ENCODE assay signal across 18 mouse cellular contexts in the genomic region with DNA sequence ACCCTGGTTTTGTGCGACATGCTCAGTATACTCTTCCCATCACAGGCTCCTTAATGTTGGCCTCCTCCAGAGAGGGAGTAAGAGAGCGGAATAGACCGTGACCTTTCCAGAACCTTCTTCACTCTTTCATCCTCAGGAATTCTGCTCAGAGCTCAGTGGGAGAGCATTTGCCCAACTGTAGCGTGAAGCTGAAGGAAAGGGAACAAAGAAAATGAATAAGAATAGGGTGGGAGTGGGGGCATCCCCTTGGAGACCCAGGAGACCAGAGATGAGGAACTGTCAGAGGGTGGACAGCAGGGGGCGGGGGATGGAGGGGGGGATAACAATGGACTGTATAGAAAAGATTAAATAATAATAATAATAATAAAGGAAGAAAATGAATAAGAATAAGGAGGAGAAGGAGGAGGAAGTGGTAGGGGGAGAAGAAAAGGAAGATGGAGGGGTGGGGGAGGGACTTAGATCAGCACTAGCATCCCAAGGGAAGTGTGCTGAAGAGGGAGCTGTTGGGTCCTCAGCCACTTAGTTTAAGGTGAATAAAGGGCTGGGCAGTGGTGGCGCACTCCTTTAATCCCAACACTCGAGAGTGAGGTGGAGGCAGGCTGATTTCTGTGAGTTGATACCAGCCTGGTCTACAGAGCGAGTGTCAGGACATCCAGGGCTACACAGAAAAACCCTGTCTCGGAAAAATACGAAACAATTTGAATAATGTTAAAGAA. TPM values are rescaled to one million over a fixed set of nuclear protein-coding genes. Genes with fewer than 3 reads are reported as not detected.
DNase-seq lines count a peak whose midpoint lies in the region; ATAC-seq and TF ChIP-seq lines count a peak whose summit lies in the region.
"Had no signal": no experiment of that assay in that cellular context is flagged by ENCODE, and none has a peak within 500 bp of the region (broad histone marks: within the 10 kb centered on the region; RNA-seq: fewer than 3 reads in every experiment).

No protein-coding gene starts in this region.

- no peaks in the 10 kb centered on the region for H3K9me3 ChIP-seq in heart, embryonic 10.5 days
- no peaks in the 10 kb centered on the region for H3K9me3 ChIP-seq in limb, embryonic 13.5 days
- H3K9me3 ChIP-seq in limb, embryonic 10.5 days (replicated peaks), result no peaks in the 10 kb centered on the region
- H3K9me3 ChIP-seq in E14TG2a.4 (ENCODE audit: low read length), result peaks cover 32% of the 10 kb centered on the region
- H3K9me3 ChIP-seq: liver, embryonic 13.5 days had no signal

- H3K4me3 ChIP-seq in heart, embryonic 10.5 days, result no peak overlapping the region
- no peak overlapping the region for H3K4me3 ChIP-seq in limb, embryonic 13.5 days
- no peak overlapping the region for H3K4me3 ChIP-seq in limb, embryonic 10.5 days
- H3K4me3 ChIP-seq in E14TG2a.4 (replicated peaks; ENCODE audit: low read length), result peak overlapping the region; percentile 68
- H3K4me3 ChIP-seq: erythroblast, embryonic 14.5 days; gastrocnemius, adult 2 months; heart, adult 2 months; liver, embryonic 13.5 days; megakaryocyte, embryonic 14.5 days had no signal

- 51% methylated on average over 10 of the region's 10 CpGs for WGBS in heart, embryonic 10.5 days
- whole genome bisulfite sequencing in limb, embryonic 13.5 days, result 69% methylated on average over 10 of the region's 10 CpGs
- 60% methylated on average over 10 of the region's 10 CpGs for WGBS in limb, embryonic 10.5 days

- H3K4me2 ChIP-seq in limb, embryonic 13.5 days (replicated peaks), result 0 out of 2 replicates have a peak overlapping the region, but pooled peaks have one; percentile 9
- H3K4me2 ChIP-seq: liver, embryonic 13.5 days had no signal

- H3K9ac ChIP-seq in limb, embryonic 13.5 days, result no peak overlapping the region
- H3K9ac ChIP-seq: liver, embryonic 13.5 days had no signal

- peaks cover 25% of the 10 kb centered on the region for H3K4me1 ChIP-seq in heart, embryonic 10.5 days
- peaks cover 16% of the 10 kb centered on the region for H3K4me1 ChIP-seq in limb, embryonic 13.5 days
- H3K4me1 ChIP-seq in limb, embryonic 10.5 days, result peaks cover 9% of the 10 kb centered on the region; the same call in 1 of the 2 replicates
- peaks cover 46% of the 10 kb centered on the region for H3K4me1 ChIP-seq in E14TG2a.4 (replicated peaks; ENCODE audit: low read depth, low read length)
- H3K4me1 ChIP-seq: liver, embryonic 13.5 days had no signal

- no peaks in the 10 kb centered on the region for H3K36me3 ChIP-seq in heart, embryonic 10.5 days
- H3K36me3 ChIP-seq in limb, embryonic 13.5 days, result no peaks in the 10 kb centered on the region
- H3K36me3 ChIP-seq in limb, embryonic 10.5 days, result no peaks in the 10 kb centered on the region
- 0 out of 2 replicates have a peak, but pooled peaks cover 4% of the 10 kb centered on the region for H3K36me3 ChIP-seq in E14TG2a.4 (ENCODE audit: insufficient read depth, low read length)
- H3K36me3 ChIP-seq: liver, embryonic 13.5 days had no signal

- intact Hi-C loops in heart, postnatal 25 days (cut with DNase I), result no loop called here

- no peak for ATAC-seq in limb, embryonic 13.5 days (ENCODE audit: low FRiP score, low read depth)

- no peaks in the 10 kb centered on the region for H3K27me3 ChIP-seq in heart, embryonic 10.5 days (ENCODE audit: insufficient read depth, poor library complexity, severe bottlenecking)
- H3K27me3 ChIP-seq in limb, embryonic 13.5 days, result no peaks in the 10 kb centered on the region
- H3K27me3 ChIP-seq in limb, embryonic 10.5 days (ENCODE audit: low read depth, poor library complexity, severe bottlenecking), result no peaks in the 10 kb centered on the region
- no peaks in the 10 kb centered on the region for H3K27me3 ChIP-seq in E14TG2a.4 (ENCODE audit: insufficient read depth, low read length)
- H3K27me3 ChIP-seq: liver, embryonic 13.5 days had no signal

- H3K27ac ChIP-seq in heart, embryonic 10.5 days, result no peak overlapping the region
- no peak overlapping the region for H3K27ac ChIP-seq in limb, embryonic 13.5 days
- no peak overlapping the region for H3K27ac ChIP-seq in limb, embryonic 10.5 days
- H3K27ac ChIP-seq: gastrocnemius, adult 2 months; heart, adult 2 months; liver, embryonic 13.5 days had no signal

- TF ChIP-seq CTCF in E14TG2a.4 (conservative IDR thresholded peaks at IDR 0.05; ENCODE audit: low read length), result no peak

- peak; percentile 1 for DNase-seq in heart, embryonic 10.5 days (ENCODE audit: low spot score)
- no peak for DNase-seq in heart, postnatal 25 days (ENCODE audit: low spot score)
- DNase-seq in limb, embryonic 10.5 days (ENCODE audit: low spot score), result no peak
- DNase-seq in R1 (ENCODE audit: low read depth, low spot score), result peak; percentile 100
- DNase-seq in left cerebral cortex, adult 18-20 months (ENCODE audit: low spot score in 2 of 2), result no peak
- DNase-seq: adrenal gland, adult 8-10 months; B cell, adult 2 months; cerebellum, adult 11 months; cerebellum, postnatal 36 days; gastrocnemius, adult 2 months; heart, adult 2 months; liver, embryonic 13.5 days had no signal

RNA-seq across cellular contexts. Expression of a gene that starts 9.6 kb away (rescaled TPM):
- polyA plus RNA-seq in heart, embryonic 10.5 days (2016; fragmentation: Nextera tagmentation; extraction: Ambion mirVana), result 21.1 and 23.1 TPM in 2 replicates
- 1 to 10 TPM; 3.7 to 3.9 TPM for total RNA-seq in heart, postnatal 25 days (2021)
- polyA plus RNA-seq in limb, embryonic 13.5 days (2015; fragmentation: Nextera tagmentation; extraction: Ambion mirVana), result 9.0 and 10.0 TPM in 2 replicates
- polyA plus RNA-seq in limb, embryonic 10.5 days (2016; fragmentation: Nextera tagmentation; extraction: Ambion mirVana), result 9.2 and 9.4 TPM in 2 replicates
- total RNA-seq in left cerebral cortex, adult 18-20 months (2021), result under 1 TPM; 0.44 to 0.98 TPM
- total RNA-seq: MEL; neutrophil, adult 5-6 weeks had no signal
- polyA plus RNA-seq: erythroblast, embryonic 14.5 days had no signal

RNA-seq across cellular contexts. Expression of a gene that starts 27.0 kb away (rescaled TPM):
- 232 and 247 TPM in 2 replicates for polyA plus RNA-seq in heart, embryonic 10.5 days (2016; fragmentation: Nextera tagmentation; extraction: Ambion mirVana)
- total RNA-seq in heart, postnatal 25 days (2021), result 100 to 1,000 TPM; 255 to 264 TPM
- polyA plus RNA-seq in limb, embryonic 13.5 days (2015; fragmentation: Nextera tagmentation; extraction: Ambion mirVana), result 196 and 199 TPM in 2 replicates
- 238 and 309 TPM in 2 replicates for polyA plus RNA-seq in limb, embryonic 10.5 days (2016; fragmentation: Nextera tagmentation; extraction: Ambion mirVana)
- total RNA-seq in left cerebral cortex, adult 18-20 months (2021), result 10 to 100 TPM; 51.2 to 55.2 TPM

RNA-seq across cellular contexts. Expression of a gene that starts 39.7 kb away (rescaled TPM):
- polyA plus RNA-seq in heart, embryonic 10.5 days (2016; fragmentation: Nextera tagmentation; extraction: Ambion mirVana), result 44.8 and 61.8 TPM in 2 replicates
- total RNA-seq in heart, postnatal 25 days (2021), result 10 to 100 TPM; 67.4 to 68.0 TPM
- polyA plus RNA-seq in limb, embryonic 13.5 days (2015; fragmentation: Nextera tagmentation; extraction: Ambion mirVana), result 11.2 and 12.1 TPM in 2 replicates
- 14.6 and 17.6 TPM in 2 replicates for polyA plus RNA-seq in limb, embryonic 10.5 days (2016; fragmentation: Nextera tagmentation; extraction: Ambion mirVana)
- total RNA-seq in left cerebral cortex, adult 18-20 months (2021), result 10 to 100 TPM; 20.0 to 24.9 TPM
- polyA plus RNA-seq: erythroblast, embryonic 14.5 days had no signal

Comparison
In these comparisons a context has a peak if more than half of its experiments do, and no peak if none do; other contexts are left out.
1. DNase-seq: peak in heart, embryonic 10.5 days (single experiment) and R1 (single experiment); none in heart, postnatal 25 days (single experiment), limb, embryonic 10.5 days (single experiment) and left cerebral cortex, adult 18-20 months (0 of 2).